Comparison of ENCODE assay signal across 12 mouse cellular contexts in the genomic region with DNA sequence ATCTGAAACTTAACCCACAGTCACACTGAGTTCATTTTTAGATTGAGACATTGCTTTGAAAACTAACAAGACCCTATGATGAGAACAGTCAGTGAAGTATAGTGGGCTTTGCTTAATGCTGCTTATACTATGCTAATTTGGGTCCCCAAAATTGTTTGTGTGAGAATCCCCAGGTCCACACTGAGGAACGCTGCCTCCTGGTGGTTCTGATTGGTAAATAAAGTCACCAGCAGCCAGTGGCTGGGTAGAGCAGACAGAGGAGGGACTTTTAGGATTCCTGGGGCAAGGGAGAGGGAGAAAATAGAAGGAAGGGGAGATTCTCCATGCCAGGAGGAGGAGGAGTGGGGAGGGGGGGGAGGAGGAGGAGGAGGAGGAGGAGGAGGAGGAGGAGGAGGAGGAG.
DNase-seq lines count a peak whose midpoint lies in the region; TF ChIP-seq lines count a peak whose summit lies in the region.
"Had no signal": no experiment of that assay in that cellular context is flagged by ENCODE, and none has a peak within 500 bp of the region (broad histone marks: within the 10 kb centered on the region; RNA-seq: fewer than 3 reads in every experiment).

No protein-coding gene starts in this region.

- DNase-seq in adrenal gland, adult (ENCODE audit: inconsistent age in 2 of 2, low spot score in 1 of 2): peak; percentile 3 to 39
- DNase-seq in adrenal gland, postnatal 4 days (ENCODE audit: low spot score in 2 of 2): no peak
- no peak for DNase-seq in kidney, adult 2 months
- no peak for DNase-seq in kidney, adult 9 months
- peak; percentile 29 for DNase-seq in retina, embryonic 14.5 days (ENCODE audit: low spot score)
- DNase-seq in retina, postnatal 1 day: no peak
- DNase-seq in induced T-regulatory cell, adult 2 months (ENCODE audit: low read depth): peak; percentile 1
- DNase-seq in left cerebral cortex, postnatal 25 days (ENCODE audit: low spot score in 2 of 2): no peak
- DNase-seq: cerebellum, postnatal 36 days; midbrain, embryonic 14.5 days; thymus, adult 2 months had no signal

- H3K27ac ChIP-seq in kidney, adult 2 months (ENCODE audit: insufficient read depth, low read depth, low read length): no peak overlapping the region

- TF ChIP-seq CTCF in kidney, adult 2 months (conservative IDR thresholded peaks at IDR 0.05; ENCODE audit: insufficient read depth, insufficient read length, low read depth, low read length): peak; percentile 27; the same call in 1 of the 2 replicates

- WGBS in kidney, adult 2 months: 61% methylated on average over 1 of the region's 1 CpGs

- H3K4me3 ChIP-seq in kidney, adult 2 months (ENCODE audit: insufficient read depth, low read depth, low read length): no peak overlapping the region
- H3K4me3 ChIP-seq: erythroblast, embryonic 14.5 days had no signal

- no peaks in the 10 kb centered on the region for H3K27me3 ChIP-seq in kidney, adult 2 months (replicated peaks; ENCODE audit: control insufficient read depth, insufficient read depth, low read length)

- intact Hi-C loops in left cerebral cortex, postnatal 25 days (cut with DNase I): no loop called here

- no peaks in the 10 kb centered on the region for H3K4me1 ChIP-seq in kidney, adult 2 months (ENCODE audit: control insufficient read depth, insufficient read depth, low read length)

- H3K36me3 ChIP-seq in kidney, adult 2 months (ENCODE audit: control insufficient read depth, insufficient read depth, low read length): no peaks in the 10 kb centered on the region

- TF ChIP-seq POLR2A in kidney, adult 2 months (IDR thresholded peaks at IDR 0.05; ENCODE audit: low read depth, low read length): no peak

Comparison
In these comparisons a context has a peak if more than half of its experiments do, and no peak if none do; other contexts are left out.
1. DNase-seq: peak in adrenal gland, adult (2 of 2), retina, embryonic 14.5 days (single experiment) and induced T-regulatory cell, adult 2 months (single experiment); none in adrenal gland, postnatal 4 days (0 of 2), kidney, adult 2 months (single experiment), kidney, adult 9 months (single experiment), retina, postnatal 1 day (single experiment) and left cerebral cortex, postnatal 25 days (0 of 2).